Mouse (Mus musculus) liver, embryonic 14.5 days (tissue): ENCODE measurements around the gene Rbbp6.

Source experiments
- CTCF ChIP-seq: IDR thresholded peaks from 2 replicates; pipeline ENCODE4 v1.5.1; 2016; ENCODE audit warnings: antibody characterized with exemption, low read depth, control low read depth
- EP300 ChIP-seq: IDR thresholded peaks from 2 replicates; pipeline ENCODE4 v1.6.1; 2016; ENCODE audit warnings: antibody characterized with exemption, low read depth

- TF ChIP-seq CTCF, result peak; percentile 38; the same call in 1 of the 2 replicates
- no peak for TF ChIP-seq EP300
Measured at GRCm38 (mm10) chr7:122969231-122970032, 3.9 kb downstream of the Rbbp6 start.
